Mouse (Mus musculus): ENCODE data around the gene Tmem9b. TPM values are rescaled to one million over a fixed set of nuclear protein-coding genes. Genes with fewer than 3 reads are reported as not detected.
A peak's percentile ranks its signal among the peaks of the same experiment; 100 is the strongest.

The Tmem9b gene
- polyA plus RNA-seq, 1 experiment from 2014 or later = 113 TPM

GRCm38 (mm10) chr7:109768699-109769383 lies 16.2 kb upstream of the Tmem9b start:
- Histone ChIP-seq H3K36me3 (no peaks in the 10 kb centered on the region), H3K9me3 (no peaks in the 10 kb centered on the region), H3K4me2 (no peak overlapping the region), H3K4me1 (replicated peaks) (no peaks in the 10 kb centered on the region), H3K27me3 (no peaks in the 10 kb centered on the region), H3K4me3 (no peak overlapping the region), H3K9ac (no peak overlapping the region), H3K27ac (no peak overlapping the region)
- WGBS = 69% methylated on average over 2 of the region's 2 CpGs
- no peak for ATAC-seq (ENCODE audit: low FRiP score)

- ATAC-seq (ENCODE audit: low FRiP score) = no peak
- H3K4me1 ChIP-seq (replicated peaks) = no peaks in the 10 kb centered on the region
- no peaks in the 10 kb centered on the region for H3K27me3 ChIP-seq
- no peaks in the 10 kb centered on the region for H3K9me3 ChIP-seq
- no peaks in the 10 kb centered on the region for H3K36me3 ChIP-seq
- H3K4me3 ChIP-seq = no peak overlapping the region
- H3K27ac ChIP-seq = no peak overlapping the region
- no peak overlapping the region for H3K4me2 ChIP-seq
- H3K9ac ChIP-seq = no peak overlapping the region
- WGBS = 87% methylated on average over 7 of the region's 7 CpGs
Observed at GRCm38 (mm10) chr7:109767575-109768350, 15.1 kb upstream of the Tmem9b start.

- 68% methylated on average over 2 of the region's 2 CpGs for WGBS
- Histone ChIP-seq H3K4me2 (no peak overlapping the region), H3K27me3 (no peaks in the 10 kb centered on the region), H3K4me3 (no peak overlapping the region), H3K9ac (no peak overlapping the region), H3K4me1 (replicated peaks) (no peaks in the 10 kb centered on the region), H3K9me3 (no peaks in the 10 kb centered on the region), H3K27ac (no peak overlapping the region), H3K36me3 (no peaks in the 10 kb centered on the region)
- no peak for ATAC-seq (ENCODE audit: low FRiP score)
Observed at GRCm38 (mm10) chr7:109764009-109764408, 11.3 kb upstream of the Tmem9b start.

- Histone ChIP-seq H3K36me3 (no peaks in the 10 kb centered on the region; the same call in 1 of the 2 replicates), H3K27me3 (no peaks in the 10 kb centered on the region), H3K9ac (no peak overlapping the region), H3K27ac (no peak overlapping the region), H3K4me3 (no peak overlapping the region), H3K4me1 (replicated peaks) (peaks cover 23% of the 10 kb centered on the region), H3K9me3 (no peaks in the 10 kb centered on the region), H3K4me2 (no peak overlapping the region)
- WGBS = 95% methylated on average over 3 of the region's 3 CpGs
- ATAC-seq (ENCODE audit: low FRiP score) = no peak
Observed at GRCm38 (mm10) chr7:109756291-109756690, 3.6 kb upstream of the Tmem9b start.

GRCm38 (mm10) chr7:109754034-109754433 lies 1.4 kb upstream of the Tmem9b start:
- Histone ChIP-seq H3K4me3 (no peak overlapping the region), H3K36me3 (peaks cover 2% of the 10 kb centered on the region; the same call in 1 of the 2 replicates), H3K27me3 (no peaks in the 10 kb centered on the region), H3K4me1 (replicated peaks) (peaks cover 33% of the 10 kb centered on the region), H3K27ac (no peak overlapping the region), H3K9me3 (no peaks in the 10 kb centered on the region), H3K9ac (0 out of 2 replicates have a peak overlapping the region, but pooled peaks have one; percentile 95), H3K4me2 (no peak overlapping the region)
- WGBS = 93% methylated on average over 8 of the region's 8 CpGs
- no peak for ATAC-seq (ENCODE audit: low FRiP score)

- Histone ChIP-seq H3K9me3 (no peaks in the 10 kb centered on the region), H3K36me3 (peaks cover 18% of the 10 kb centered on the region), H3K9ac (peak overlapping the region; percentile 95), H3K4me1 (replicated peaks) (peaks cover 33% of the 10 kb centered on the region), H3K27ac (peak overlapping the region; percentile 93), H3K4me2 (peak overlapping the region; percentile 87), H3K27me3 (no peaks in the 10 kb centered on the region), H3K4me3 (peak overlapping the region; percentile 86)
- ATAC-seq (ENCODE audit: low FRiP score) = peak; percentile 2; the same call in 1 of the 2 replicates
- WGBS = 3% methylated on average over 13 of the region's 13 CpGs
Observed at GRCm38 (mm10) chr7:109751427-109752007, 1.2 kb downstream of the Tmem9b start.

- 63% methylated on average over 1 of the region's 1 CpGs for WGBS
- ATAC-seq (ENCODE audit: low FRiP score) = no peak
- Histone ChIP-seq H3K9me3 (no peaks in the 10 kb centered on the region), H3K4me1 (replicated peaks) (peaks cover 18% of the 10 kb centered on the region), H3K27me3 (no peaks in the 10 kb centered on the region), H3K9ac (no peak overlapping the region), H3K4me3 (no peak overlapping the region), H3K27ac (no peak overlapping the region), H3K36me3 (peaks cover 55% of the 10 kb centered on the region), H3K4me2 (no peak overlapping the region)
Observed at GRCm38 (mm10) chr7:109747747-109748146, 4.9 kb downstream of the Tmem9b start.

- H3K27me3 ChIP-seq = no peaks in the 10 kb centered on the region
- no peak for ATAC-seq (ENCODE audit: low FRiP score)
- WGBS = 91% methylated on average over 4 of the region's 4 CpGs
- no peaks in the 10 kb centered on the region for H3K4me1 ChIP-seq (replicated peaks)
- no peak overlapping the region for H3K9ac ChIP-seq
- H3K4me2 ChIP-seq = no peak overlapping the region
- H3K27ac ChIP-seq = no peak overlapping the region
- H3K9me3 ChIP-seq = no peaks in the 10 kb centered on the region
- H3K4me3 ChIP-seq = no peak overlapping the region
- peaks cover 90% of the 10 kb centered on the region for H3K36me3 ChIP-seq
Observed at GRCm38 (mm10) chr7:109741703-109742102, 11.0 kb downstream of the Tmem9b start.

GRCm38 (mm10) chr7:109741060-109741459 lies 11.6 kb downstream of the Tmem9b start:
- Histone ChIP-seq H3K4me3 (no peak overlapping the region), H3K27me3 (no peaks in the 10 kb centered on the region), H3K4me1 (replicated peaks) (no peaks in the 10 kb centered on the region), H3K9me3 (no peaks in the 10 kb centered on the region), H3K27ac (no peak overlapping the region), H3K36me3 (peaks cover 90% of the 10 kb centered on the region), H3K4me2 (no peak overlapping the region), H3K9ac (no peak overlapping the region)
- ATAC-seq (ENCODE audit: low FRiP score) = no peak
- WGBS = 96% methylated on average over 1 of the region's 1 CpGs

- Histone ChIP-seq H3K4me2 (no peak overlapping the region), H3K9ac (no peak overlapping the region), H3K4me3 (no peak overlapping the region), H3K27ac (no peak overlapping the region), H3K27me3 (no peaks in the 10 kb centered on the region), H3K36me3 (peaks cover 89% of the 10 kb centered on the region), H3K4me1 (replicated peaks) (no peaks in the 10 kb centered on the region), H3K9me3 (no peaks in the 10 kb centered on the region)
- no peak for ATAC-seq (ENCODE audit: low FRiP score)
- WGBS = 92% methylated on average over 5 of the region's 5 CpGs
Observed at GRCm38 (mm10) chr7:109739822-109740370, 12.8 kb downstream of the Tmem9b start.

GRCm38 (mm10) chr7:109734806-109735205 lies 17.9 kb downstream of the Tmem9b start:
- no peak for ATAC-seq (ENCODE audit: low FRiP score)
- no peak overlapping the region for H3K27ac ChIP-seq
- WGBS = 93% methylated on average over 4 of the region's 4 CpGs

GRCm38 (mm10) chr7:109731626-109732025 lies 21.0 kb downstream of the Tmem9b start, which contains the start of gene Ascl3:
Gene Ascl3 (minus strand): TSS chr7:109731726.
- peak within 1 kb of the TSS; percentile 19; the same call in 1 of the 2 replicates for H3K27ac ChIP-seq
- H3K36me3 ChIP-seq = peaks cover 26% of the 10 kb centered on the region
- no peak for ATAC-seq (ENCODE audit: low FRiP score)
- 85% methylated on average over 5 of the region's 5 CpGs for WGBS
- no peaks in the 10 kb centered on the region for H3K27me3 ChIP-seq
- H3K4me1 ChIP-seq (replicated peaks) = no peaks in the 10 kb centered on the region
- H3K4me2 ChIP-seq = no peak within 1 kb of the TSS
- H3K4me3 ChIP-seq = no peak within 1 kb of the TSS
- no peak within 1 kb of the TSS for H3K9ac ChIP-seq
- H3K9me3 ChIP-seq = no peaks in the 10 kb centered on the region

More at GRCm38 (mm10) chr7:109734806-109735205, 17.9 kb downstream of the Tmem9b start:
- Histone ChIP-seq H3K9ac (no peak overlapping the region), H3K36me3 (peaks cover 51% of the 10 kb centered on the region), H3K4me1 (replicated peaks) (no peaks in the 10 kb centered on the region), H3K27me3 (no peaks in the 10 kb centered on the region), H3K9me3 (no peaks in the 10 kb centered on the region), H3K4me2 (no peak overlapping the region), H3K4me3 (no peak overlapping the region)
